Mouse (Mus musculus) olfactory bulb, adult 2 months (tissue): ENCODE measurements around the gene Dusp18.

Source experiments
- CTCF ChIP-seq: fragments of 200-500 bp; IDR thresholded peaks from 2 replicates; pipeline ENCODE4 v1.5.1; 2012; ENCODE audit warnings: low read depth, mild to moderate bottlenecking, low read length, moderate library complexity; ENCODE audit not compliant: insufficient read depth
- POLR2A ChIP-seq: fragments of 200-500 bp; IDR thresholded peaks from 2 replicates; pipeline ENCODE4 v1.6.1; 2012; ENCODE audit warnings: mild to moderate bottlenecking, low read depth, low read length, moderate library complexity; ENCODE audit not compliant: insufficient read depth

- TF ChIP-seq CTCF (no peak), POLR2A (no peak)
Observed at GRCm38 (mm10) chr11:3857902-3858301, 37.1 kb upstream of the Dusp18 start.
